Mouse (Mus musculus): Measurements from ENCODE around the gene Tprn. TPM values are rescaled to one million over a fixed set of nuclear protein-coding genes. Genes with fewer than 3 reads are reported as not detected.
A peak's percentile ranks its signal among the peaks of the same experiment; 100 is the strongest.

Gene Tprn
- total and polyA plus RNA-seq, 3 experiments: 7.0 to 19.3 (median 13.1) TPM

- H3K4me2 ChIP-seq (ENCODE audit: insufficient read depth, low read depth, poor library complexity, severe bottlenecking): no peak overlapping the region
- H3K27me3 ChIP-seq (replicated peaks): peaks cover 26% of the 10 kb centered on the region
- H3K79me2 ChIP-seq (replicated peaks; ENCODE audit: control insufficient read depth, extremely low read depth, insufficient read depth, poor library complexity, severe bottlenecking): no peaks in the 10 kb centered on the region
- in situ Hi-C loops (cut with MboI; ENCODE audit: low pct_ligation_motif_present, low pct_unique_long_range_greater_than_20kb, low sequenced_read_pairs): no loop called here
- H3K4me3 ChIP-seq (replicated peaks in 1 of 3; ENCODE audit: low read depth in 2 of 3, low read length in 2 of 3, poor library complexity in 1 of 3): no peak overlapping the region
- no peak for DNase-seq (ENCODE audit: extremely low read depth)
- dilution Hi-C loops (cut with MboI; ENCODE audit: extremely low pct_ligation_motif_present, extremely low pct_unique_long_range_greater_than_20kb, low sequenced_read_pairs): no loop called here
- H3K4me1 ChIP-seq (ENCODE audit: control insufficient read depth in 1 of 2, insufficient read depth in 2 of 2): peaks cover 8 to 16% of the 10 kb centered on the region in 2 experiments
- peaks cover 35 to 50% of the 10 kb centered on the region in 2 experiments for H3K36me3 ChIP-seq (replicated peaks in 1 of 2; ENCODE audit: control insufficient read depth in 1 of 2, insufficient read depth in 1 of 2, low read length in 1 of 2)
- no peak overlapping the region for H3K9ac ChIP-seq (ENCODE audit: insufficient read depth, low read depth)
- no peak overlapping the region for H3K27ac ChIP-seq (ENCODE audit: insufficient read depth, low read depth)
- no peaks in the 10 kb centered on the region for H3K9me3 ChIP-seq (replicated peaks; ENCODE audit: low read length)
- TF ChIP-seq MEF2A (IDR thresholded peaks at IDR 0.05; ENCODE audit: borderline replicate concordance, low read depth, low read length) (no peak), POLR2AphosphoS2 (IDR thresholded peaks at IDR 0.05; ENCODE audit: low read depth, low read length) (no peak), UBTF (IDR thresholded peaks at IDR 0.05; ENCODE audit: low read depth, low read length) (no peak), ZC3H11A (IDR thresholded peaks at IDR 0.05; ENCODE audit: low read depth, low read length) (no peak), ZMIZ1 (IDR thresholded peaks at IDR 0.05; ENCODE audit: low read depth, low read length) (no peak), SMC3 (IDR thresholded peaks at IDR 0.05; ENCODE audit: low read depth, low read length) (no peak), POLR2A (IDR thresholded peaks at IDR 0.05; ENCODE audit: low read depth, low read length) (no peak), ETS1 (conservative IDR thresholded peaks at IDR 0.05; ENCODE audit: low read depth, low read length) (no peak), JUN (IDR thresholded peaks at IDR 0.05; ENCODE audit: insufficient read depth, low read depth, low read length) (no peak), ZNF384 (IDR thresholded peaks at IDR 0.05; ENCODE audit: low read depth, low read length) (no peak), CTCF (conservative IDR thresholded peaks at IDR 0.05 in 1 of 2, IDR thresholded peaks at IDR 0.05 in 1 of 2; ENCODE audit: low read depth in 2 of 2, low read length in 2 of 2) (no peak), NELFE (IDR thresholded peaks at IDR 0.05; ENCODE audit: low read depth, low read length) (no peak), MXI1 (IDR thresholded peaks at IDR 0.05; ENCODE audit: low read depth, low read length) (no peak), GABPA (IDR thresholded peaks at IDR 0.05; ENCODE audit: insufficient replicate concordance, low read depth, low read length) (no peak), TBP (conservative IDR thresholded peaks at IDR 0.05; ENCODE audit: low read depth, low read length) (no peak), USF1 (IDR thresholded peaks at IDR 0.05; ENCODE audit: low read depth, low read length) (no peak), NRF1 (IDR thresholded peaks at IDR 0.05; ENCODE audit: low read depth, low read length) (no peak), IRF4 (IDR thresholded peaks at IDR 0.05; ENCODE audit: low read depth, low read length) (no peak)
Observed at GRCm38 (mm10) chr2:25243342-25243741, 19.1 kb upstream of the Tprn start.

- no peak overlapping the region for H3K27ac ChIP-seq (ENCODE audit: insufficient read depth, low read depth)
- H3K4me2 ChIP-seq (ENCODE audit: insufficient read depth, low read depth, poor library complexity, severe bottlenecking): no peak overlapping the region
- dilution Hi-C loops (cut with MboI; ENCODE audit: extremely low pct_ligation_motif_present, extremely low pct_unique_long_range_greater_than_20kb, low sequenced_read_pairs) (no loop called here), in situ Hi-C loops (cut with MboI; ENCODE audit: low pct_ligation_motif_present, low pct_unique_long_range_greater_than_20kb, low sequenced_read_pairs) (no loop called here)
- no peak overlapping the region for H3K9ac ChIP-seq (ENCODE audit: insufficient read depth, low read depth)
- TF ChIP-seq NELFE (IDR thresholded peaks at IDR 0.05; ENCODE audit: low read depth, low read length): no peak
- no peak for TF ChIP-seq TCF12 (IDR thresholded peaks at IDR 0.05; ENCODE audit: low read depth, low read length)
- TF ChIP-seq UBTF (IDR thresholded peaks at IDR 0.05; ENCODE audit: low read depth, low read length): no peak
- peak; percentile 14; the same call in 1 of the 2 replicates for TF ChIP-seq POLR2A (IDR thresholded peaks at IDR 0.05; ENCODE audit: low read depth, low read length)
- H3K4me1 ChIP-seq (ENCODE audit: control insufficient read depth in 1 of 2, insufficient read depth in 2 of 2): peaks cover 8 to 16% of the 10 kb centered on the region in 2 experiments
- peaks cover 19% of the 10 kb centered on the region for H3K27me3 ChIP-seq (replicated peaks)
- H3K9me3 ChIP-seq (replicated peaks; ENCODE audit: low read length): no peaks in the 10 kb centered on the region
- DNase-seq (ENCODE audit: extremely low read depth): no peak
- no peaks in the 10 kb centered on the region for H3K79me2 ChIP-seq (replicated peaks; ENCODE audit: control insufficient read depth, extremely low read depth, insufficient read depth, poor library complexity, severe bottlenecking)
- H3K4me3 ChIP-seq (replicated peaks in 1 of 3; ENCODE audit: low read depth in 2 of 3, low read length in 2 of 3, poor library complexity in 1 of 3): no peak overlapping the region
- H3K36me3 ChIP-seq (replicated peaks in 1 of 2; ENCODE audit: control insufficient read depth in 1 of 2, insufficient read depth in 1 of 2, low read length in 1 of 2): peaks cover 43 to 58% of the 10 kb centered on the region in 2 experiments
Observed at GRCm38 (mm10) chr2:25244144-25244543, 18.3 kb upstream of the Tprn start.
